Mouse (Mus musculus) ES-E14 (cell line): ENCODE data around the gene Degs2. TPM values are rescaled to one million over a fixed set of nuclear protein-coding genes. Genes with fewer than 3 reads are reported as not detected.

Source experiments
- DNase-seq: peaks from one replicate; pipeline ENCODE4 v3.0.0-alpha.2; 2013; ENCODE audit warnings: low read depth, low spot score
- H3K27ac ChIP-seq: 2 replicates; pipeline ENCODE4 v1.5.1; 2012; ENCODE audit warnings: low read depth, mild to moderate bottlenecking, low read length, moderate library complexity, mixed read lengths; ENCODE audit not compliant: poor library complexity, insufficient read depth, severe bottlenecking
- H3K36me3 ChIP-seq: 2 replicates; pipeline ENCODE4 v1.6.1; 2012; ENCODE audit warnings: mild to moderate bottlenecking, low read length, moderate library complexity, mixed read lengths; ENCODE audit not compliant: control insufficient read depth, poor library complexity, insufficient read depth, severe bottlenecking
- H3K4me1 ChIP-seq, 2 experiments: fragments of 150-350 bp in 1 of 2; sonication (generic) in 1 of 2; 2 replicates each; pipeline ENCODE4 v1.6.1; 2012; ENCODE audit warnings: low read length in 2 of 2, mild to moderate bottlenecking in 1 of 2, mixed read lengths in 1 of 2; ENCODE audit not compliant: control insufficient read depth in 2 of 2, insufficient read depth in 2 of 2, poor library complexity in 1 of 2
- H3K4me3 ChIP-seq, 2 experiments: fragments of 150-350 bp in 1 of 2; sonication (generic) in 1 of 2; 2 replicates each; pipeline ENCODE4 v1.5.1; 2012; ENCODE audit warnings: low read length in 2 of 2, low read depth in 1 of 2, mild to moderate bottlenecking in 1 of 2, mixed read lengths in 1 of 2; ENCODE audit not compliant: insufficient read depth in 1 of 2, poor library complexity in 1 of 2, severe bottlenecking in 1 of 2
- H3K9ac ChIP-seq: 2 replicates; pipeline ENCODE4 v1.6.1; 2012; ENCODE audit warnings: low read depth, mild to moderate bottlenecking, low read length, mixed read lengths; ENCODE audit not compliant: poor library complexity, insufficient read depth, severe bottlenecking
- H3K9me3 ChIP-seq: fragments of 150-350 bp; sonication (generic); 2 replicates; pipeline ENCODE4 v1.6.1; 2012; ENCODE audit warnings: low read depth, mild to moderate bottlenecking, low read length; ENCODE audit not compliant: control insufficient read depth, insufficient read depth
- CHD2 ChIP-seq: IDR thresholded peaks from 2 replicates; pipeline ENCODE4 v1.6.1; 2014; ENCODE audit warnings: mild to moderate bottlenecking, low read depth, low read length, inconsistent platforms
- HCFC1 ChIP-seq: IDR thresholded peaks from 2 replicates; pipeline ENCODE4 v1.6.1; 2012; ENCODE audit warnings: low read length, inconsistent platforms, borderline replicate concordance; ENCODE audit not compliant: insufficient read depth
- MAFK ChIP-seq: IDR thresholded peaks from 2 replicates; pipeline ENCODE4 v1.6.1; 2014; ENCODE audit warnings: mild to moderate bottlenecking, low read depth, low read length, inconsistent platforms; ENCODE audit not compliant: insufficient read depth
- ZC3H11A ChIP-seq: IDR thresholded peaks from 2 replicates; pipeline ENCODE4 v1.6.1; 2012; ENCODE audit warnings: low read depth, mild to moderate bottlenecking, inconsistent platforms, low read length, borderline replicate concordance
- ZNF384 ChIP-seq: IDR thresholded peaks from 2 replicates; pipeline ENCODE4 v1.6.1; 2012; ENCODE audit warnings: low read depth, low read length, inconsistent platforms
- in situ Hi-C, 2 experiments: fragments of 600-800 bp; cut with MboI; formaldehyde crosslinking; loops; one replicate each; pipeline ENCODE4 v1.15.1; 2025; ENCODE audit warnings: low sequenced_read_pairs in 2 of 2, inconsistent platforms in 1 of 2; ENCODE audit not compliant: unreplicated experiment in 2 of 2
- total RNA-seq: library from RNA; depleted of rRNA; stranded (reverse); fragments of 300-350 nt; gene quantifications from 2 replicates; pipeline ENCODE4 v1.2.3, GENCODE M21; 2012

The Degs2 gene
- total RNA-seq, 1 experiment, result 0.49 TPM

DNA sequence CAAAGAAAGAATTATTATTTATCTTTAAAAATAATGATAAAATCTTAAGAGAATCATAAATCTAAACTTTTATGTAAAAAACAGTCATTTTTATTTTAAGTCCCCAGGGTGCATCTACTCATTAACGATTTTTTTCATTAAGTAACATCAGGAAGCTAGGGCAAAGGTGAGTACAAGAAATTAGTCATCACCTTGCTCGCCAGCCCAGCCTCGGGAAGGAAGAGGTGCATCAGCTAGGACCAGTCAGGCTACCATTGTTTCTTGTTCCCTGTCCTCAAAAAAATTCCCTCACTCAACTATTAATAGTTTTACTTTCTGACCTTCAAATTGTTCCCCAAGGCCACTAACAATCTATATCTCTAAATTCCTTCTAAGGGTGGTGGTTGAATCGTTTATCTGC is 23.7 kb downstream of the Degs2 start:
- no peak for TF ChIP-seq HCFC1
- no peak for TF ChIP-seq ZC3H11A
- no peak for TF ChIP-seq CHD2
- no peak for TF ChIP-seq ZNF384
- TF ChIP-seq MAFK, result no peak

DNA sequence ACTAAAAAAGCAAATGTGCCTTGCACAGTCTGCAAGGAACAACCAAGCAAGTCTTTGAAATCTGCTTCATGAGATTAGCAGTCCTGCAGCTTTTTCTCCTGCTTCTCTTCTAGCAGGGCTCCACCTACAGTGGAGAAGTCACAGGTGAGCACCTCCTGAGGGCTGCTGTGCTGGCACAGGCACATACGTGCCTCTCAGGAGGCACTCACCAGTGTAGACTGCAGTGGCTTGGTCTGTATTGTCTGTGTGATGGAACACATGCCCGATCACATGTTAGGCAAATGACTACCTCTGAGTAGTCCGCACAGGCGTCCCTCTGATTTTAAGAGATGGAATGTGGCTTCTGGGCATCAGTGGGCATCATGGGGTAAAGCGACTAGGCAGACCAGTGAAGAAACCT is 25.0 kb downstream of the Degs2 start:
- TF ChIP-seq HCFC1, result no peak
- TF ChIP-seq CHD2, result no peak
- TF ChIP-seq MAFK, result no peak
- no peak for TF ChIP-seq ZC3H11A
- no peak for TF ChIP-seq ZNF384
- in situ Hi-C loops, result no loop called here
- H3K36me3 ChIP-seq, result peaks cover 16% of the 10 kb centered on the region; the same call in 1 of the 2 replicates
- H3K9me3 ChIP-seq, result no peaks in the 10 kb centered on the region
- DNase-seq, result no peak
- no peak overlapping the region for H3K27ac ChIP-seq
- H3K9ac ChIP-seq, result no peak overlapping the region
- H3K4me1 ChIP-seq, result no peaks in the 10 kb centered on the region
- no peak overlapping the region for H3K4me3 ChIP-seq

More for the DNA sequence above, 23.7 kb downstream of the Degs2 start:
- in situ Hi-C loops, result no loop called here
- H3K4me3 ChIP-seq, result no peak overlapping the region
- no peak overlapping the region for H3K9ac ChIP-seq
- no peaks in the 10 kb centered on the region for H3K9me3 ChIP-seq
- H3K36me3 ChIP-seq, result peaks cover 19% of the 10 kb centered on the region; the same call in 1 of the 2 replicates
- H3K27ac ChIP-seq, result no peak overlapping the region
- no peaks in the 10 kb centered on the region for H3K4me1 ChIP-seq
- DNase-seq, result no peak

DNA sequence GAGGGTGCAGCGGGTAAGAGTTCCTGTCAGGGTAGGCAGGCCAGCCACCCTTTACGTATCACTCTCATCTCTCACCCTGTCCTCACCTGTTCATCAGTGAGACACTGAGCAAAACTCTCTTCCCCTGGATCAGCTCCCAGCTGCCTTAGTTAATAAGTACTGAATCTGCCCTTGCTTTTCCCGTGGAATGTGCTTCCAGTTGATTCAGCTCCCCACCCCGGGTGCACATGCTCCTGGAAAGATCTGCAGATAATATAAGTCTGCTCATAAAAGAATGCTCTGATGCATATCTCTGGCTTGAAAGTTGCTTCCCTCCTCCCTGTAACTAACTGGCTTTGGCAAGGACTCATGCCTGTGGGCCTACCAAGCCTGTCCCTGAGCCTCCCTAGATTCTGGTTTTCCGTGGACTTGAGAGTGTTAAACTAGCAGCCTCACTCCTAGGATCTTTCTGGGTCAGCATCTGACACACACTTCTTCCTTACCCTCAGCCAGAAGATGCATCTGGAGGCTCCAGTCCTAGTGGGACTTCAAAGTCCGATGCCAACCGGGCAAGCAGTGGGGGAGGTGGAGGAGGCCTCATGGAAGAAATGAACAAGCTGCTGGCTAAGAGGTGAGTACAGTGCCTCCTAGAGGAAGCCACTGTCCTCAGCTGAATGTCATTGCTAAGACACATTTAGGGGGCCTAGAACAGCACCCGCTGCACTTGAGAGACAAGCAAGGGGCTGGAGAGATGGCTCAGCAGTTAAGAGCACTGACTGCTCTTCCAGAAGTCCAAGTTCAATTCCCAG is 26.3 kb downstream of the Degs2 start:
- no peak overlapping the region for H3K4me3 ChIP-seq
- no peaks in the 10 kb centered on the region for H3K9me3 ChIP-seq
- peaks cover 16% of the 10 kb centered on the region; the same call in 1 of the 2 replicates for H3K36me3 ChIP-seq
- TF ChIP-seq HCFC1 (no peak), ZNF384 (no peak), MAFK (no peak), ZC3H11A (no peak), CHD2 (no peak)
- no peak overlapping the region for H3K9ac ChIP-seq
- in situ Hi-C loops, result no loop called here
- H3K27ac ChIP-seq, result no peak overlapping the region
- no peak for DNase-seq
- no peaks in the 10 kb centered on the region for H3K4me1 ChIP-seq

DNA sequence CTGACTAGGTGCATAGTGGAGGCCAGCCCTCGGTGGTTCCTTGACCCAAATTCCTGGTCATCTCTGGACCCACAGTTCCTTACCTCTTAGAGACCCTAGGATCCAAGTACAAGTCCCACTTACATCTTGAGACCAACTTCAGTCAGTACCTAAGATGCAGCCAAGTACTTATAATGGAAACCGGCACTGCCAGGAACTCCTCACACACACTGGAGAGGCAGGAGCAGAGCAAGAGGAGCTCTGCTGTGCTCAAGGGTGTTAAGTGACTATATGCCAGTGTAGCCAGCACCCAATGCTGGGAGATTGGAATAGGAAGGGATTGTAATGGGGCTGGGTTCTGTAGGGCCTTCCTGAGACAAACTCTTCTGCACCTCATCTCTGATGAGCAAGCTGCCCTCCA is 27.2 kb downstream of the Degs2 start:
- TF ChIP-seq ZC3H11A, result no peak
- TF ChIP-seq ZNF384, result no peak
- no peak for TF ChIP-seq CHD2
- no peak for TF ChIP-seq MAFK
- no peak for TF ChIP-seq HCFC1
- in situ Hi-C loops, result no loop called here
- no peak for DNase-seq
- no peaks in the 10 kb centered on the region for H3K4me1 ChIP-seq
- H3K9ac ChIP-seq, result no peak overlapping the region
- no peak overlapping the region for H3K4me3 ChIP-seq
- H3K27ac ChIP-seq, result no peak overlapping the region
- peaks cover 11% of the 10 kb centered on the region; the same call in 1 of the 2 replicates for H3K36me3 ChIP-seq
- no peaks in the 10 kb centered on the region for H3K9me3 ChIP-seq
